Mouse (Mus musculus) gastrocnemius, postnatal 14 days (tissue): Measurements from ENCODE around the gene Dbndd1. TPM values are rescaled to one million over a fixed set of nuclear protein-coding genes. Genes with fewer than 3 reads are reported as not detected.
"Not testable (repeated sequence)": the region's sequence is repeated elsewhere in the genome, so short reads cannot be mapped to it uniquely, and the experiment has no call there.

Source experiments
- DNase-seq: peaks from one replicate; pipeline ENCODE4 v3.0.0; 2021; ENCODE audit warnings: mixed read lengths
- intact Hi-C: fragments of 180-260 bp; cut with DNase I; formaldehyde crosslinking; loops from one replicate; pipeline ENCODE4 v1.15.1; 2025; ENCODE audit warnings: low total_unique reads
- long read RNA-seq, 2 experiments: library from polyadenylated mRNA; stranded (forward); transcript quantifications; one replicate each; pipeline ENCODE4 v2.0.0; 2021
- total RNA-seq, 2 experiments: library from RNA; stranded (reverse); gene quantifications; 2 replicates each; pipeline ENCODE4 v1.2.3; 2021

The Dbndd1 gene
- total RNA-seq, result not detected
- long read RNA-seq, experiment 1, result 0 reads
- long read RNA-seq, experiment 2, result 0 reads

- intact Hi-C loops, result no loop called here
- peak; percentile 46 for DNase-seq
Measured at GRCm38 (mm10) chr8:123514781-123515539, at the start of gene Dbndd1. Dbndd1 (minus strand) TSS chr8:123515463.

- DNase-seq, result not testable (repeated sequence)
Measured at GRCm38 (mm10) chr8:123564221-123564620, 49.0 kb upstream of the Dbndd1 start.

GRCm38 (mm10) chr8:123537641-123538040, 22.4 kb upstream of the Dbndd1 start:
- DNase-seq, intact Hi-C loops: not testable (repeated sequence)

More at GRCm38 (mm10) chr8:123564221-123564620, 49.0 kb upstream of the Dbndd1 start:
- intact Hi-C loops, result not testable (repeated sequence)

- no peak for DNase-seq
- intact Hi-C loops, result no loop called here
Measured at GRCm38 (mm10) chr8:123536990-123537380, 21.7 kb upstream of the Dbndd1 start.

- intact Hi-C loops, result no loop called here
- no peak for DNase-seq
Measured at GRCm38 (mm10) chr8:123536242-123536989, 21.2 kb upstream of the Dbndd1 start.

- intact Hi-C loops, result no loop called here
- DNase-seq, result no peak
Measured at GRCm38 (mm10) chr8:123527720-123528489, 12.6 kb upstream of the Dbndd1 start.

GRCm38 (mm10) chr8:123520048-123520447, 4.8 kb upstream of the Dbndd1 start:
- DNase-seq, intact Hi-C loops: not testable (repeated sequence)

- intact Hi-C loops, result no loop called here
- DNase-seq, result peak; percentile 93
Measured at GRCm38 (mm10) chr8:123518667-123519066, 3.4 kb upstream of the Dbndd1 start, which contains the start of gene Gas8. Gas8 (plus strand) TSS chr8:123518834.

GRCm38 (mm10) chr8:123518172-123518571, 2.9 kb upstream of the Dbndd1 start:
- DNase-seq, result no peak
- intact Hi-C loops, result no loop called here

- intact Hi-C loops, result no loop called here
- DNase-seq, result no peak
Measured at GRCm38 (mm10) chr8:123516596-123516995, 1.3 kb upstream of the Dbndd1 start.

- intact Hi-C loops, result no loop called here
- no peak for DNase-seq
Measured at GRCm38 (mm10) chr8:123515540-123515897, 256 bp upstream of the Dbndd1 start.

GRCm38 (mm10) chr8:123514136-123514535, 1.1 kb downstream of the Dbndd1 start:
- intact Hi-C loops, result no loop called here
- no peak for DNase-seq

- intact Hi-C loops, result no loop called here
- no peak for DNase-seq
Measured at GRCm38 (mm10) chr8:123510819-123511218, 4.4 kb downstream of the Dbndd1 start.

GRCm38 (mm10) chr8:123507153-123507552, 8.1 kb downstream of the Dbndd1 start:
- DNase-seq, result no peak
- intact Hi-C loops, result no loop called here

GRCm38 (mm10) chr8:123505695-123506094, 9.6 kb downstream of the Dbndd1 start:
- intact Hi-C loops, result no loop called here
- DNase-seq, result no peak

- no peak for DNase-seq
- intact Hi-C loops, result no loop called here
Measured at GRCm38 (mm10) chr8:123505267-123505666, 10.0 kb downstream of the Dbndd1 start.

- DNase-seq, result no peak
- intact Hi-C loops, result no loop called here
Measured at GRCm38 (mm10) chr8:123504591-123505195, 10.6 kb downstream of the Dbndd1 start.

GRCm38 (mm10) chr8:123503801-123504467, 11.3 kb downstream of the Dbndd1 start:
- intact Hi-C loops, result no loop called here
- no peak for DNase-seq

GRCm38 (mm10) chr8:123502192-123502591, 13.1 kb downstream of the Dbndd1 start:
- DNase-seq, result no peak
- intact Hi-C loops, result no loop called here
